Mouse (Mus musculus): Measurements from ENCODE around the gene Peak1.

- TF ChIP-seq CTCF (IDR thresholded peaks at IDR 0.05), result no peak
- TF ChIP-seq EP300 (IDR thresholded peaks at IDR 0.05), result 0 out of 2 replicates have a peak, but pooled peaks have one; percentile 2
Observed at GRCm38 (mm10) chr9:56265022-56265360, 152.9 kb downstream of the Peak1 start.

Data from lung, postnatal 0 days (tissue).